Mouse (Mus musculus): Measurements from ENCODE around the gene Dgkd.

The Dgkd gene

GRCm38 (mm10) chr1:87848237-87848996, 4.7 kb upstream of the Dgkd start:
- DNase-seq (ENCODE audit: inconsistent ontology term) = peak; percentile 49

- DNase-seq (ENCODE audit: inconsistent ontology term) = no peak
Observed at GRCm38 (mm10) chr1:87849278-87849677, 3.8 kb upstream of the Dgkd start.

- no peak for DNase-seq (ENCODE audit: inconsistent ontology term)
Observed at GRCm38 (mm10) chr1:87851344-87851743, 1.7 kb upstream of the Dgkd start.

GRCm38 (mm10) chr1:87852081-87852790, 851 bp upstream of the Dgkd start:
- DNase-seq (ENCODE audit: inconsistent ontology term) = no peak

- DNase-seq (ENCODE audit: inconsistent ontology term) = peak; percentile 64
Observed at GRCm38 (mm10) chr1:87853601-87854361, 694 bp downstream of the Dgkd start.

GRCm38 (mm10) chr1:87854411-87854810, 1.3 kb downstream of the Dgkd start:
- DNase-seq (ENCODE audit: inconsistent ontology term) = no peak

- peak; percentile 23 for DNase-seq (ENCODE audit: inconsistent ontology term)
Observed at GRCm38 (mm10) chr1:87854851-87855251, 1.8 kb downstream of the Dgkd start.

- no peak for DNase-seq (ENCODE audit: inconsistent ontology term)
Observed at GRCm38 (mm10) chr1:87855522-87855921, 2.4 kb downstream of the Dgkd start.

- no peak for DNase-seq (ENCODE audit: inconsistent ontology term)
Observed at GRCm38 (mm10) chr1:87856823-87857222, 3.7 kb downstream of the Dgkd start.

GRCm38 (mm10) chr1:87858031-87858430, 4.9 kb downstream of the Dgkd start:
- DNase-seq (ENCODE audit: inconsistent ontology term) = no peak

GRCm38 (mm10) chr1:87858529-87858928, 5.4 kb downstream of the Dgkd start:
- DNase-seq (ENCODE audit: inconsistent ontology term) = no peak

GRCm38 (mm10) chr1:87863602-87864001, 10.5 kb downstream of the Dgkd start:
- no peak for DNase-seq (ENCODE audit: inconsistent ontology term)

GRCm38 (mm10) chr1:87864889-87865288, 11.8 kb downstream of the Dgkd start:
- DNase-seq (ENCODE audit: inconsistent ontology term) = no peak

- no peak for DNase-seq (ENCODE audit: inconsistent ontology term)
Observed at GRCm38 (mm10) chr1:87866672-87867071, 13.6 kb downstream of the Dgkd start.

- DNase-seq (ENCODE audit: inconsistent ontology term) = peak; percentile 51
Observed at GRCm38 (mm10) chr1:87871546-87871945, 18.5 kb downstream of the Dgkd start.

GRCm38 (mm10) chr1:87873081-87873480, 20.0 kb downstream of the Dgkd start:
- no peak for DNase-seq (ENCODE audit: inconsistent ontology term)

GRCm38 (mm10) chr1:87876065-87876464, 23.0 kb downstream of the Dgkd start:
- DNase-seq (ENCODE audit: inconsistent ontology term) = no peak

- no peak for DNase-seq (ENCODE audit: inconsistent ontology term)
Observed at GRCm38 (mm10) chr1:87877552-87878283, 24.6 kb downstream of the Dgkd start.

- DNase-seq (ENCODE audit: inconsistent ontology term) = no peak
Observed at GRCm38 (mm10) chr1:87879034-87879433, 25.9 kb downstream of the Dgkd start.

GRCm38 (mm10) chr1:87879494-87880325, 26.6 kb downstream of the Dgkd start:
- peak; percentile 83 for DNase-seq (ENCODE audit: inconsistent ontology term)

- DNase-seq (ENCODE audit: inconsistent ontology term) = no peak
Observed at GRCm38 (mm10) chr1:87880326-87880627, 27.2 kb downstream of the Dgkd start.

Measured in Muller cell, postnatal 12 days (primary cell).